In the genomic region with DNA sequence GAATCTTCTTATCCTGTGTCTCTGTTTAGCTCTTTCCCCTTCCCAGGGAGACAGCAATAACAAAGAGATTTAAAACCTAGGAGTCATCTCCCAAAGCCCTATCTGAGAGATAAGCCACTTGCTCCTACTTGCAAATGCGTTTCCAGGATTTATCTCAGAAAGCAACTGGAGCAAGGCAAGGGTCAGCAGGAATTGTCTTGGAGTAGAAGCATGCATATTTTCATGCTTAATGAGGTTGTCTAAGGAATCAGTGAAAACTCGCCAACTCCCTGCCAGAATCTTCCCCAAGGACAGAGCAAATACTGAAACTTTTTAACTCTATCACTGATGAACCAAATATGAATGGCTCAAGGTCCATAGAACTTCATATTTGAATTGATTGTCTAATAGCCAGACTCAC, we compare ENCODE assay signal across 19 mouse cellular contexts.
A peak's percentile ranks its signal among the peaks of the same experiment; 100 is the strongest.
DNase-seq lines count a peak whose midpoint lies in the region; ATAC-seq and TF ChIP-seq lines count a peak whose summit lies in the region.
"Had no signal": no experiment of that assay in that cellular context is flagged by ENCODE, and none has a peak within 500 bp of the region (broad histone marks: within the 10 kb centered on the region; RNA-seq: fewer than 3 reads in every experiment).

No protein-coding gene starts in this region.

- 66% methylated on average over 2 of the region's 2 CpGs for WGBS in limb, embryonic 14.5 days
- 78% methylated on average over 2 of the region's 2 CpGs for WGBS in limb, embryonic 10.5 days

- H3K9me3 ChIP-seq in limb, embryonic 14.5 days (ENCODE audit: control insufficient read depth, low read length) = no peaks in the 10 kb centered on the region
- no peaks in the 10 kb centered on the region for H3K9me3 ChIP-seq in limb, embryonic 10.5 days (replicated peaks)
- H3K9me3 ChIP-seq: embryonic facial prominence, embryonic 13.5 days; forebrain, embryonic 13.5 days; heart, embryonic 15.5 days had no signal

- peak; percentile 23 for DNase-seq in kidney, adult 11 months
- no peak for DNase-seq in kidney, adult 18-20 months
- DNase-seq in limb, embryonic 14.5 days (ENCODE audit: low spot score) = peak; percentile 7
- no peak for DNase-seq in limb, embryonic 10.5 days (ENCODE audit: low spot score)
- peak; percentile 46 for DNase-seq in kidney, postnatal 10 days
- DNase-seq in thymus, postnatal 4 days = no peak
- DNase-seq in right cerebral cortex, postnatal 4 days = no peak
- DNase-seq: adrenal gland, postnatal 14 days; cerebellum, adult 11-12 months; cerebellum, adult 9-10 months; cerebellum, postnatal 25 days; forebrain, postnatal 0 days; gastrocnemius, postnatal 14 days; heart, adult 2 months; heart, postnatal 14 days had no signal

- TF ChIP-seq POLR2A in limb, embryonic 14.5 days (IDR thresholded peaks at IDR 0.05; ENCODE audit: borderline replicate concordance, extremely low read depth, insufficient read depth, insufficient read length) = no peak

- no peak overlapping the region for H3K9ac ChIP-seq in limb, embryonic 14.5 days (ENCODE audit: low read depth, low read length, severe bottlenecking)
- H3K9ac ChIP-seq: embryonic facial prominence, embryonic 13.5 days; forebrain, embryonic 13.5 days; forebrain, postnatal 0 days; heart, embryonic 15.5 days had no signal

- H3K4me1 ChIP-seq in limb, embryonic 14.5 days (ENCODE audit: control insufficient read depth, insufficient read depth, low read length) = no peaks in the 10 kb centered on the region
- H3K4me1 ChIP-seq in limb, embryonic 10.5 days = no peaks in the 10 kb centered on the region
- H3K4me1 ChIP-seq: embryonic facial prominence, embryonic 13.5 days; forebrain, embryonic 13.5 days had no signal

- ATAC-seq in limb, embryonic 14.5 days (ENCODE audit: low FRiP score, low read depth) = no peak
- ATAC-seq: forebrain, embryonic 13.5 days; forebrain, postnatal 0 days had no signal

- H3K4me2 ChIP-seq in limb, embryonic 14.5 days (replicated peaks; ENCODE audit: low read depth, low read length, severe bottlenecking) = no peak overlapping the region
- H3K4me2 ChIP-seq: embryonic facial prominence, embryonic 13.5 days; forebrain, embryonic 13.5 days; heart, embryonic 11.5 days; heart, embryonic 15.5 days had no signal

- H3K27me3 ChIP-seq in limb, embryonic 14.5 days (ENCODE audit: control insufficient read depth, insufficient read depth, low read length) = no peaks in the 10 kb centered on the region
- no peaks in the 10 kb centered on the region for H3K27me3 ChIP-seq in limb, embryonic 10.5 days (ENCODE audit: low read depth, poor library complexity, severe bottlenecking)
- H3K27me3 ChIP-seq: embryonic facial prominence, embryonic 13.5 days; forebrain, embryonic 13.5 days; heart, embryonic 15.5 days had no signal

- H3K27ac ChIP-seq in limb, embryonic 14.5 days (replicated peaks; ENCODE audit: low read depth, low read length) = no peak overlapping the region
- no peak overlapping the region for H3K27ac ChIP-seq in limb, embryonic 10.5 days
- H3K27ac ChIP-seq: embryonic facial prominence, embryonic 13.5 days; forebrain, embryonic 13.5 days; heart, adult 2 months; heart, embryonic 15.5 days had no signal

- H3K4me3 ChIP-seq in limb, embryonic 14.5 days (replicated peaks; ENCODE audit: low read length) = no peak overlapping the region
- H3K4me3 ChIP-seq in limb, embryonic 10.5 days = no peak overlapping the region
- H3K4me3 ChIP-seq: embryonic facial prominence, embryonic 13.5 days; forebrain, embryonic 13.5 days; heart, adult 2 months; heart, embryonic 15.5 days had no signal

- H3K36me3 ChIP-seq in limb, embryonic 14.5 days (ENCODE audit: control insufficient read depth, insufficient read depth, low read length) = no peaks in the 10 kb centered on the region
- H3K36me3 ChIP-seq in limb, embryonic 10.5 days = no peaks in the 10 kb centered on the region
- H3K36me3 ChIP-seq: embryonic facial prominence, embryonic 13.5 days; heart, embryonic 15.5 days had no signal

Comparison
In these comparisons a context has a peak if more than half of its experiments do, and no peak if none do; other contexts are left out.
1. DNase-seq: peak in kidney, adult 11 months (single experiment), limb, embryonic 14.5 days (single experiment) and kidney, postnatal 10 days (single experiment); none in kidney, adult 18-20 months (single experiment), limb, embryonic 10.5 days (single experiment), thymus, postnatal 4 days (single experiment) and right cerebral cortex, postnatal 4 days (single experiment).